Mouse (Mus musculus) pancreas, adult 10 weeks (tissue): ENCODE measurements around the gene Appl2. TPM values are rescaled to one million over a fixed set of nuclear protein-coding genes. Genes with fewer than 3 reads are reported as not detected.

Experiments
- polyA plus RNA-seq: library from polyadenylated mRNA; stranded (reverse); fragments of 350-450 nt; fragmentation: Illumina TruSeq; extraction: RNeasy Lipid Tissue Mini Kit (QIAGEN cat#74804); gene quantifications from one replicate; pipeline ENCODE4 v1.2.3, GENCODE M21; 2015; ENCODE audit warnings: low read depth, low replicate concordance; ENCODE audit not compliant: insufficient read depth

Gene Appl2
- 145 TPM for polyA plus RNA-seq

DNA sequence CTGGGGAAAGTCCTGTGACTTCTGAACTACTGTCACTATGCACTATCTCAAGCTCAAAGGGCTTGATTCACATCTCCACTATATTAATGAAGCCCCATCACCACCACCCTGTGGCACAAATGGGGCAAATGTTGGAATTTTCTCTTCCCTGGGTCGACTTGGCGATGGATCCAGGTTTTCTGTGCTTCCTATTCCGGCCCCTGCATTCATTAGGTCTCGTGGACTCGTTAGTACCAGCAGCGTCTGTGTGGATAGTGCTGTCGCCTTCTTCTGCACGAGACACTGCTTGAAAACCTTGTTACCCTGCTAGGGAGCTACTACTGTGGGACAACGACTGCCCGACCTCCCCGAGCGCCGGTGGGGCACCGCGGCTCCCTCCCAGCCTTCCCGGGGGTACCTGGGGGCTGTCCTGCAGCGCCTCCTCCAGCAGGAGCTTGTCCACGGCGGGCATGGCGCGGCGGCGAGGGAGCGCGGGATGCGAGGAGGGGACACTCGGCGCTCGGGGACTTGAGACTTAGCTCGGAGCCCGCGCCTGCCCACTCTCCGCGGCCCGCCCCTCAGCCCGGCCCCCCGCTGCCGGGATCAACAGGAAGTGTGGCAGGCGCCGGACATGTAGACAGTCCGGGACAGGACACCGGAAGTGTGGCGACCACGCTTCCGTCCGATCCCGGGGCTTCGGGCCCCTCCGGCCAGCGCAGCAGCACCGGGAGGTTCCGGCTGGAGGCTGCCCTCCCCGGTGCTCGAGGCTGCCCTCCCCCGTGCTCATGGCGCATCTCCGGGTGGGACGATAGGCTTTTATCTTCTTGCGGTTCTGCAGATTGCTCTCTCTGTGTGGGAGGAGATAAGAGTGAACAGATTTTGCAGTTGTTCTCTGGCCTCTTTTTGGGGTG is at the start of gene Appl2:
Appl2 (minus strand) TSS at position 608 of the 890 bp plus-strand sequence.

Other genes with a start within 250 kb of the Appl2 start
- gene Aldh1l2, start 114.6 kb downstream of the Appl2 start, polyA plus RNA-seq: 15.1 TPM
- gene Washc4, start 105.0 kb downstream of the Appl2 start, polyA plus RNA-seq: 5.4 TPM
- gene 1500009L16Rik, start 74.1 kb upstream of the Appl2 start, polyA plus RNA-seq: not detected